Mouse (Mus musculus) myocyte (in vitro differentiated cells): ENCODE measurements at regions not wholly inside any gene's neighbourhood (a gene's known extent, or its start where the extent isn't known, plus 50 kb on each side); places are given as distances from the start of the nearest gene placed in this dataset.

Experiments used
- CEBPB ChIP-seq: IDR thresholded peaks from 2 replicates; pipeline ENCODE4 v1.6.1; 2011; ENCODE audit warnings: mild to moderate bottlenecking, moderate library complexity; ENCODE audit not compliant: poor library complexity, insufficient read depth, severe bottlenecking
- MAX ChIP-seq: IDR thresholded peaks from one replicate; pipeline ENCODE4 v1.6.1; 2011; ENCODE audit warnings: low read depth, mild to moderate bottlenecking, control low read depth
- MYOD1 ChIP-seq, 3 experiments: IDR thresholded peaks; one replicate each; pipeline ENCODE4 v1.6.1; 2011; ENCODE audit warnings: control low read depth in 2 of 3, low read depth in 2 of 3, mild to moderate bottlenecking in 2 of 3, moderate library complexity in 1 of 3; ENCODE audit not compliant: insufficient read length in 2 of 3, control insufficient read depth in 1 of 3
- MYOG ChIP-seq, 3 experiments: IDR thresholded peaks; one replicate each; pipeline ENCODE4 v1.6.1; 2011; ENCODE audit warnings: control low read depth in 2 of 3, low read depth in 2 of 3, mild to moderate bottlenecking in 2 of 3; ENCODE audit not compliant: insufficient read length in 2 of 3, control insufficient read depth in 1 of 3, insufficient read depth in 1 of 3
- POLR2A ChIP-seq: IDR thresholded peaks from one replicate; pipeline ENCODE4 v1.6.1; 2011; ENCODE audit warnings: low read depth, mild to moderate bottlenecking, control low read depth, moderate library complexity; ENCODE audit not compliant: insufficient read length
- POLR2AphosphoS2 ChIP-seq: IDR thresholded peaks from one replicate; pipeline ENCODE4 v1.6.1; 2011; ENCODE audit warnings: low read depth, control low read depth; ENCODE audit not compliant: insufficient read length
- REST ChIP-seq: IDR thresholded peaks from one replicate; pipeline ENCODE4 v1.6.1; 2011; ENCODE audit warnings: mild to moderate bottlenecking, control low read depth, moderate library complexity; ENCODE audit not compliant: insufficient read depth, insufficient read length
- TCF3 ChIP-seq: IDR thresholded peaks from one replicate; pipeline ENCODE4 v1.6.1; 2011; ENCODE audit warnings: low read depth, control low read depth; ENCODE audit not compliant: insufficient read length
- USF1 ChIP-seq: IDR thresholded peaks from one replicate; pipeline ENCODE4 v1.6.1; 2011; ENCODE audit warnings: low read depth, mild to moderate bottlenecking, control low read depth, moderate library complexity

- TF ChIP-seq POLR2A (no peak), REST (no peak), USF1 (no peak), TCF3 (no peak), MYOG (IDR thresholded peaks at IDR 0.05; ENCODE audit: control insufficient read depth in 1 of 3, insufficient read depth in 1 of 3, insufficient read length in 2 of 3, low read depth in 2 of 3) (no peak), MYOD1 (IDR thresholded peaks at IDR 0.05; ENCODE audit: control insufficient read depth in 1 of 3, insufficient read length in 2 of 3, low read depth in 2 of 3) (no peak), CEBPB (no peak), MAX (no peak), POLR2AphosphoS2 (no peak)
Observed at GRCm38 (mm10) chr13:70017535-70017934, 215.3 kb downstream of the Med10 start.
